Mouse (Mus musculus): ENCODE measurements around the gene Pax5. TPM values are rescaled to one million over a fixed set of nuclear protein-coding genes. Genes with fewer than 3 reads are reported as not detected.

Pax5 gene
- total and polyA plus RNA-seq, 3 experiments, result not detected

DNA sequence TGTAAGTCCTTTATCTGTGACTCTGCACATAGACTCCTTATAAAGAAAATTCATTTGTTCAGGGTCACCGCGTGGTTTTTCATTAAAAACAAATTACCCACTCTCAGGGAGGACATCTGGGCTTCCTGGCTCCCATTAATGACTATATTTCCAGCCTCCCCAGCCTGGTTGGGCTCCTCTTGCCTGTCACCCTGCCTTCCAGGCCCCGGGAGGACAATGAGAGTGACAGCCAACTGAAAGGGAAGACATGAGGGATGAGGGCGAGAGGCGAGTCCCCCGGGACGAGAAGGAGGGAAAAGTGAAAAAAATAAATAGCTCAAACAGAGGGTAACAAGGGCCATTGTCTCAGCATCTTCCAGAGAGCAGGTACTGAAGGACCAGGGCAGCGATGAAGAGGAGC, 149.3 kb downstream of the Pax5 start:
- H3K27me3 ChIP-seq (ENCODE audit: control insufficient read depth in 1 of 2, insufficient read depth in 2 of 2, low read length in 2 of 2), result no peaks in the 10 kb centered on the region
- H3K79me2 ChIP-seq (ENCODE audit: control insufficient read depth, insufficient read depth, low read length, poor library complexity), result no peaks in the 10 kb centered on the region
- no peak overlapping the region for H3K9ac ChIP-seq (ENCODE audit: control insufficient read depth, low read depth, low read length, poor library complexity, severe bottlenecking)
- H3K36me3 ChIP-seq (ENCODE audit: control insufficient read depth in 1 of 2, insufficient read depth in 2 of 2, low read length in 2 of 2), result no peaks in the 10 kb centered on the region
- no peak overlapping the region for H3K27ac ChIP-seq (ENCODE audit: control insufficient read depth, low read depth, low read length)
- TF ChIP-seq POLR2AphosphoS2 (IDR thresholded peaks at IDR 0.05; ENCODE audit: low read length), result no peak
- no peak for TF ChIP-seq KAT2A (conservative IDR thresholded peaks at IDR 0.05; ENCODE audit: low read depth, low read length)
- TF ChIP-seq RAD21 (IDR thresholded peaks at IDR 0.05; ENCODE audit: low read depth, low read length), result no peak
- TF ChIP-seq GABPA (IDR thresholded peaks at IDR 0.05; ENCODE audit: low read depth, low read length), result no peak
- TF ChIP-seq POLR2AphosphoS5 (IDR thresholded peaks at IDR 0.05; ENCODE audit: borderline replicate concordance, low read depth, low read length), result no peak
- no peak for TF ChIP-seq EP300 (IDR thresholded peaks at IDR 0.05; ENCODE audit: low read depth in 1 of 2, low read length in 2 of 2)
- TF ChIP-seq RCOR1 (IDR thresholded peaks at IDR 0.05; ENCODE audit: low read depth, low read length), result no peak
- no peak for DNase-seq (ENCODE audit: low read depth, low spot score)
- no peak overlapping the region for H3K4me3 ChIP-seq (ENCODE audit: control insufficient read depth in 1 of 2, insufficient read depth in 1 of 2, low read depth in 2 of 2, low read length in 2 of 2)
- peaks cover 0 to 3% of the 10 kb centered on the region in 2 experiments; a peak in 1 of 4 replicates for H3K4me1 ChIP-seq (ENCODE audit: control insufficient read depth in 1 of 2, insufficient read depth in 2 of 2, low read length in 2 of 2)
- H3K9me3 ChIP-seq (replicated peaks; ENCODE audit: insufficient read depth, low read length), result no peaks in the 10 kb centered on the region

DNA sequence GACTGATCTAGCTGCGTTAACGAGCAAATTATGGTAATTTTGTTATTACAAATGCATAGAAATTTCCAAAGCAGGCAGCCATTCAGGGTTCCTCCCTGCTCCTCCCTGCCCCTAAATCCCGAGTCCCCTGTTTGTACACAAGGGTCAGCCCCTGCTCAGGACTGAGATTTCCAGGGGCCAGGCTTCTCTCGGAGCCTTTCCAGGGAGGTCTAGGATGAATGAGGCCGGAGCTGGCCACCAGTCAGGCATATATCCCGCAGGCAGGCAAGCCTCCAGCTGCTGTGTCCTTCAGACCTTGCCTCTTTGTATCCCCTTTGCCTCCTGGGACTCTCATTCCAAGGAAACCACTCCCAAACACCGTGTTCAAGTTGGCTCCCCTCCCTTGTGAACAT, 151.7 kb downstream of the Pax5 start:
- Histone ChIP-seq H3K36me3 (ENCODE audit: control insufficient read depth in 1 of 2, insufficient read depth in 2 of 2, low read length in 2 of 2) (no peaks in the 10 kb centered on the region), H3K27ac (ENCODE audit: control insufficient read depth, low read depth, low read length) (no peak overlapping the region), H3K9me3 (replicated peaks; ENCODE audit: insufficient read depth, low read length) (no peaks in the 10 kb centered on the region), H3K4me1 (ENCODE audit: control insufficient read depth in 1 of 2, insufficient read depth in 2 of 2, low read length in 2 of 2) (no peaks in the 10 kb centered on the region), H3K27me3 (ENCODE audit: control insufficient read depth in 1 of 2, insufficient read depth in 2 of 2, low read length in 2 of 2) (no peaks in the 10 kb centered on the region), H3K4me3 (ENCODE audit: control insufficient read depth in 1 of 2, insufficient read depth in 1 of 2, low read depth in 2 of 2, low read length in 2 of 2) (no peak overlapping the region), H3K79me2 (ENCODE audit: control insufficient read depth, insufficient read depth, low read length, poor library complexity) (no peaks in the 10 kb centered on the region), H3K9ac (ENCODE audit: control insufficient read depth, low read depth, low read length, poor library complexity, severe bottlenecking) (no peak overlapping the region)
- TF ChIP-seq EP300 (IDR thresholded peaks at IDR 0.05; ENCODE audit: low read depth in 1 of 2, low read length in 2 of 2) (no peak), USF1 (IDR thresholded peaks at IDR 0.05; ENCODE audit: low read depth, low read length) (no peak), RAD21 (IDR thresholded peaks at IDR 0.05; ENCODE audit: low read depth, low read length) (no peak), RCOR1 (IDR thresholded peaks at IDR 0.05; ENCODE audit: low read depth, low read length) (no peak)
- no peak for DNase-seq (ENCODE audit: low read depth, low spot score)

DNA sequence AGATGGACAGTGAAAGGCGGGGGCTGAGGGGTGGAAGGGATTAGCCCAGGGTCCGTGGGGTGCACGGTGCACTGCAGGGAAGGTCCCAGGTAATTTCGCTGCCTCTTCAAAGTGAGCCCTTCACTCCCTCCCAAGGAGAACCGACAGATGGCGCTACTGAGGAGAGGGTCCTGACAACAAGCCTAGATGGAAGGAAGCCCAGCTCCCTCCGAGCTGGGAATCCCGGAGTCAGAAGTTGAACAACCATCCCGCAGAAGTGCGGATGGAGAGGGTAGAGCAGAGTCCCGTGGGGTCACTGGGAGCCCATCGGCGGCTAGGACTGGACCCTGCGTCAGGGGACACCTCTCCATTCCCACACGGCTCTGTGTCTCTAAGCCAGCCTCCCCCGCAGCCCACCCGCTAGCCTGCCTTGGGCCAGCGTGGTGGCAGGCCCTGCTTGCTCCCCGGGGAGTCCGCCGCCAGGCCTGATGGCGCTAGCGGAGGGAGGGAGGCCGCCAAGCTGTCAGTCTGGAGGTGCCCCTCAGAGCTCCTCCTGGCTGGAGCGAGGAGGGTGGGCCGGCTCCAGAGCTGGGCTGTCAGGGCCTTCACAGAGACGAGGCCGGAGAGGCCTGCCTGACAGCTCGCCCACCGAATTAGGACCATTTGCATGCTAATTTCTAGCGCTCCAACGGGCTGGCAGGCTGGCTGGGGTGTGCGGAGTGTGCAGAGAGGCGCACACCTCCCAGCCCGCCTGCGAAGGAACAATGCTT, 152.3 kb downstream of the Pax5 start:
- no peak overlapping the region for H3K27ac ChIP-seq (ENCODE audit: control insufficient read depth, low read depth, low read length)
- H3K27me3 ChIP-seq (ENCODE audit: control insufficient read depth in 1 of 2, insufficient read depth in 2 of 2, low read length in 2 of 2), result no peaks in the 10 kb centered on the region
- DNase-seq (ENCODE audit: low read depth, low spot score), result no peak
- no peaks in the 10 kb centered on the region for H3K4me1 ChIP-seq (ENCODE audit: control insufficient read depth in 1 of 2, insufficient read depth in 2 of 2, low read length in 2 of 2)
- no peaks in the 10 kb centered on the region for H3K9me3 ChIP-seq (replicated peaks; ENCODE audit: insufficient read depth, low read length)
- H3K79me2 ChIP-seq (ENCODE audit: control insufficient read depth, insufficient read depth, low read length, poor library complexity), result no peaks in the 10 kb centered on the region
- H3K9ac ChIP-seq (ENCODE audit: control insufficient read depth, low read depth, low read length, poor library complexity, severe bottlenecking), result no peak overlapping the region
- no peak for TF ChIP-seq TBP (IDR thresholded peaks at IDR 0.05; ENCODE audit: low read depth, low read length)
- no peak for TF ChIP-seq EP300 (IDR thresholded peaks at IDR 0.05; ENCODE audit: low read depth in 1 of 2, low read length in 2 of 2)
- TF ChIP-seq NELFE (IDR thresholded peaks at IDR 0.05; ENCODE audit: low read depth, low read length), result no peak
- TF ChIP-seq TCF12 (IDR thresholded peaks at IDR 0.05; ENCODE audit: low read depth, low read length), result no peak
- TF ChIP-seq ZC3H11A (IDR thresholded peaks at IDR 0.05; ENCODE audit: low read depth, low read length), result no peak
- no peak for TF ChIP-seq MEF2A (IDR thresholded peaks at IDR 0.05; ENCODE audit: extremely low read depth, insufficient replicate concordance, low read depth, low read length, poor library complexity, severe bottlenecking)
- TF ChIP-seq UBTF (IDR thresholded peaks at IDR 0.05; ENCODE audit: borderline replicate concordance, insufficient read depth, low read depth, low read length), result no peak
- no peak for TF ChIP-seq HCFC1 (IDR thresholded peaks at IDR 0.05; ENCODE audit: low read depth, low read length)
- TF ChIP-seq GATA1 (IDR thresholded peaks at IDR 0.05; ENCODE audit: low read depth, low read length), result no peak
- no peak for TF ChIP-seq USF2 (IDR thresholded peaks at IDR 0.05; ENCODE audit: borderline replicate concordance in 1 of 2, insufficient read depth in 1 of 2, low read depth in 1 of 2, low read length in 2 of 2)
- no peak for TF ChIP-seq POLR2AphosphoS5 (IDR thresholded peaks at IDR 0.05; ENCODE audit: borderline replicate concordance, low read depth, low read length)
- TF ChIP-seq MAZ (IDR thresholded peaks at IDR 0.05; ENCODE audit: low read depth, low read length), result no peak
- TF ChIP-seq E2F4 (IDR thresholded peaks at IDR 0.05; ENCODE audit: borderline replicate concordance, low read depth, low read length), result no peak
- TF ChIP-seq ELF1 (IDR thresholded peaks at IDR 0.05; ENCODE audit: low read depth, low read length), result no peak
- TF ChIP-seq POLR2AphosphoS2 (IDR thresholded peaks at IDR 0.05; ENCODE audit: low read length), result no peak
- no peak for TF ChIP-seq MYC (IDR thresholded peaks at IDR 0.05; ENCODE audit: low read depth, low read length)
- H3K4me3 ChIP-seq (ENCODE audit: control insufficient read depth in 1 of 2, insufficient read depth in 1 of 2, low read depth in 2 of 2, low read length in 2 of 2), result no peak overlapping the region
- H3K36me3 ChIP-seq (ENCODE audit: control insufficient read depth in 1 of 2, insufficient read depth in 2 of 2, low read length in 2 of 2), result no peaks in the 10 kb centered on the region

Data from MEL (cell line).